In genomic region chrX:102037506-102037905, GRCm38 (mm10) we compare ENCODE assay signal across 10 mouse cellular contexts. TPM values are rescaled to one million over a fixed set of nuclear protein-coding genes. Genes with fewer than 3 reads are reported as not detected.
DNase-seq lines count a peak whose midpoint lies in the region; ATAC-seq and TF ChIP-seq lines count a peak whose summit lies in the region.
"Had no signal": no experiment of that assay in that cellular context is flagged by ENCODE, and none has a peak within 500 bp of the region (broad histone marks: within the 10 kb centered on the region; RNA-seq: fewer than 3 reads in every experiment).

No protein-coding gene starts in this region.

- peak; percentile 29 to 73 for DNase-seq in heart, adult 18-20 months
- DNase-seq in heart, embryonic 10.5 days (ENCODE audit: low spot score) = no peak
- DNase-seq in urinary bladder, postnatal 25 days (ENCODE audit: low spot score) = peak; percentile 7
- no peak for DNase-seq in urinary bladder, adult 18-20 months (ENCODE audit: low spot score in 2 of 2)
- no peak for DNase-seq in heart, postnatal 0 days (ENCODE audit: low spot score)
- no peak for DNase-seq in retina, postnatal 1 day
- no peak for DNase-seq in yolk sac, embryonic 10.5 days (ENCODE audit: low spot score)
- no peak for DNase-seq in embryo, embryonic 10 days (ENCODE audit: low spot score)

- peaks cover 7% of the 10 kb centered on the region; the same call in 1 of the 2 replicates for H3K36me3 ChIP-seq in heart, embryonic 10.5 days
- no peaks in the 10 kb centered on the region for H3K36me3 ChIP-seq in heart, postnatal 0 days (replicated peaks; ENCODE audit: control insufficient read depth, insufficient read depth, low read length)
- H3K36me3 ChIP-seq: limb, embryonic 13.5 days had no signal

- H3K27me3 ChIP-seq in heart, embryonic 10.5 days (ENCODE audit: insufficient read depth, poor library complexity, severe bottlenecking) = peaks cover 18% of the 10 kb centered on the region; the same call in 1 of the 2 replicates
- H3K27me3 ChIP-seq in heart, postnatal 0 days (ENCODE audit: control insufficient read depth, insufficient read depth, low read length) = no peaks in the 10 kb centered on the region
- H3K27me3 ChIP-seq: CH12.LX had no signal

- H3K4me3 ChIP-seq in heart, embryonic 10.5 days = no peak overlapping the region
- no peak overlapping the region for H3K4me3 ChIP-seq in heart, postnatal 0 days (ENCODE audit: low read depth, low read length)
- H3K4me3 ChIP-seq: limb, embryonic 13.5 days had no signal

- no peak overlapping the region for H3K27ac ChIP-seq in heart, embryonic 10.5 days
- peak overlapping the region; percentile 15; the same call in 1 of the 2 replicates for H3K27ac ChIP-seq in heart, postnatal 0 days (ENCODE audit: low read depth)
- H3K27ac ChIP-seq: limb, embryonic 13.5 days had no signal

- TF ChIP-seq EP300 in heart, postnatal 0 days (IDR thresholded peaks at IDR 0.05; ENCODE audit: low read depth) = no peak

- ATAC-seq in heart, postnatal 0 days (ENCODE audit: insufficient read depth, low read depth) = peak; percentile 55

- H3K9me3 ChIP-seq in heart, embryonic 10.5 days = no peaks in the 10 kb centered on the region
- H3K9me3 ChIP-seq in heart, postnatal 0 days (replicated peaks; ENCODE audit: control insufficient read depth, low read length) = no peaks in the 10 kb centered on the region
- H3K9me3 ChIP-seq: limb, embryonic 13.5 days had no signal

- H3K9ac ChIP-seq in heart, postnatal 0 days (replicated peaks; ENCODE audit: low read depth, low read length) = no peak overlapping the region
- H3K9ac ChIP-seq: limb, embryonic 13.5 days had no signal

- WGBS in heart, embryonic 10.5 days = 64% methylated on average over 2 of the region's 2 CpGs
- 20% methylated on average over 2 of the region's 2 CpGs for WGBS in heart, postnatal 0 days

- H3K4me1 ChIP-seq in heart, embryonic 10.5 days = peaks cover 3% of the 10 kb centered on the region; the same call in 1 of the 2 replicates
- no peaks in the 10 kb centered on the region for H3K4me1 ChIP-seq in heart, postnatal 0 days (ENCODE audit: control insufficient read depth, insufficient read depth)

- H3K4me2 ChIP-seq in heart, postnatal 0 days (ENCODE audit: low read depth, low read length) = no peak overlapping the region
- H3K4me2 ChIP-seq: limb, embryonic 13.5 days had no signal

- TF ChIP-seq CTCF in heart, postnatal 0 days (IDR thresholded peaks at IDR 0.05; ENCODE audit: low read depth) = 0 out of 2 replicates have a peak, but pooled peaks have one; percentile 4

RNA-seq across cellular contexts. Expression of gene Rtl5, which starts 33.6 kb away (rescaled TPM):
- total RNA-seq in heart, adult 18-20 months (2021) = 1 to 10 TPM; 1.1 to 1.3 TPM
- polyA plus RNA-seq in heart, embryonic 10.5 days (2016; fragmentation: Nextera tagmentation; extraction: Ambion mirVana) = 0.92 and 1.1 TPM in 2 replicates
- 0.04 and 3.3 TPM in 2 replicates for total RNA-seq in heart, postnatal 0 days (2014; rRNA removed; ENCODE audit: low replicate concordance)
- 0.59 and 0.81 TPM in 2 replicates for polyA plus RNA-seq in heart, postnatal 0 days (2015; fragmentation: Nextera tagmentation; extraction: Ambion mirVana)

Comparison
In these comparisons a context has a peak if more than half of its experiments do, and no peak if none do; other contexts are left out.
1. DNase-seq: peak in heart, adult 18-20 months (2 of 2) and urinary bladder, postnatal 25 days (single experiment); none in heart, embryonic 10.5 days (single experiment), urinary bladder, adult 18-20 months (0 of 2), heart, postnatal 0 days (single experiment), retina, postnatal 1 day (single experiment), yolk sac, embryonic 10.5 days (single experiment) and embryo, embryonic 10 days (single experiment).